Mouse (Mus musculus) heart, adult 2 months (tissue): Measurements from ENCODE around the gene Tspan10.

Experiments used
- CTCF ChIP-seq: fragments of 200-600 bp; IDR thresholded peaks from 2 replicates; pipeline ENCODE4 v1.8.1; 2022; ENCODE audit warnings: antibody characterized with exemption, mild to moderate bottlenecking, moderate library complexity
- EP300 ChIP-seq: fragments of 200-500 bp; IDR thresholded peaks from 2 replicates; pipeline ENCODE4 v1.6.1; 2011; ENCODE audit warnings: low read depth, low read length, control low read depth; ENCODE audit not compliant: insufficient read depth
- POLR2A ChIP-seq: fragments of 200-500 bp; IDR thresholded peaks from 2 replicates; pipeline ENCODE4 v1.6.1; 2011; ENCODE audit warnings: mild to moderate bottlenecking, low read depth, low read length, control low read depth; ENCODE audit not compliant: insufficient read depth

- TF ChIP-seq POLR2A (no peak), CTCF (no peak), EP300 (no peak)
Observed at GRCm38 (mm10) chr11:120464365-120464764, 21.9 kb downstream of the Tspan10 start.
